Mouse (Mus musculus) stomach, postnatal 0 days (tissue): ENCODE measurements at regions not wholly inside any gene's neighbourhood (a gene's known extent, or its start where the extent isn't known, plus 50 kb on each side); places are given as distances from the start of the nearest gene placed in this dataset.

Experiments used
- CTCF ChIP-seq: IDR thresholded peaks from 2 replicates; pipeline ENCODE4 v1.5.1; 2016; ENCODE audit warnings: antibody characterized with exemption, low read depth, mild to moderate bottlenecking, moderate library complexity
- EP300 ChIP-seq: optimal IDR thresholded peaks from 2 replicates; pipeline ENCODE3; 2016; ENCODE audit warnings: antibody characterized with exemption

- peak; percentile 43 for TF ChIP-seq CTCF
- no peak for TF ChIP-seq EP300
These were observed 262.8 kb downstream of the Eepd1 start for GRCm38 (mm10) chr9:25744162-25744561.
